Mouse (Mus musculus) lung, postnatal 14 days (tissue): Measurements from ENCODE around the gene Luc7l3.
"Not testable (repeated sequence)": the region's sequence is repeated elsewhere in the genome, so short reads cannot be mapped to it uniquely, and the experiment has no call there.

Source experiments
- DNase-seq: peaks from one replicate; pipeline ENCODE4 v3.0.0; 2021

Luc7l3 gene

GRCm38 (mm10) chr11:94290062-94290740 lies 31.6 kb downstream of the Luc7l3 start:
- DNase-seq = no peak

GRCm38 (mm10) chr11:94287105-94287504 lies 34.7 kb downstream of the Luc7l3 start:
- no peak for DNase-seq

GRCm38 (mm10) chr11:94285886-94286574 lies 35.8 kb downstream of the Luc7l3 start:
- peak; percentile 58 for DNase-seq

GRCm38 (mm10) chr11:94283536-94284099 lies 38.2 kb downstream of the Luc7l3 start:
- no peak for DNase-seq

GRCm38 (mm10) chr11:94282291-94282690 lies 39.5 kb downstream of the Luc7l3 start:
- no peak for DNase-seq

- DNase-seq = no peak
Observed at GRCm38 (mm10) chr11:94281199-94282181, 40.3 kb downstream of the Luc7l3 start, which contains the start of gene Gm21885. Gm21885 (plus strand) TSS chr11:94281873.

- DNase-seq = peak; percentile 90
Observed at GRCm38 (mm10) chr11:94276869-94277337, 44.9 kb downstream of the Luc7l3 start.

GRCm38 (mm10) chr11:94275686-94276085 lies 46.1 kb downstream of the Luc7l3 start:
- no peak for DNase-seq

GRCm38 (mm10) chr11:94275226-94275625 lies 46.6 kb downstream of the Luc7l3 start:
- DNase-seq = no peak

- no peak for DNase-seq
Observed at GRCm38 (mm10) chr11:94274206-94274867, 47.5 kb downstream of the Luc7l3 start.

- DNase-seq = no peak
Observed at GRCm38 (mm10) chr11:94272960-94273927, 48.5 kb downstream of the Luc7l3 start.

GRCm38 (mm10) chr11:94271015-94271414 lies 50.8 kb downstream of the Luc7l3 start:
- no peak for DNase-seq

GRCm38 (mm10) chr11:94269906-94270305 lies 51.9 kb downstream of the Luc7l3 start:
- DNase-seq = no peak

- no peak for DNase-seq
Observed at GRCm38 (mm10) chr11:94268761-94269160, 53.0 kb downstream of the Luc7l3 start.

GRCm38 (mm10) chr11:94266155-94266554 lies 55.6 kb downstream of the Luc7l3 start:
- DNase-seq = not testable (repeated sequence)

GRCm38 (mm10) chr11:94265134-94265785 lies 56.5 kb downstream of the Luc7l3 start:
- DNase-seq = peak; percentile 69

GRCm38 (mm10) chr11:94261585-94262370 lies 60.0 kb downstream of the Luc7l3 start:
- no peak for DNase-seq

GRCm38 (mm10) chr11:94259814-94260213 lies 62.0 kb downstream of the Luc7l3 start:
- no peak for DNase-seq

- DNase-seq = no peak
Observed at GRCm38 (mm10) chr11:94257987-94258386, 63.8 kb downstream of the Luc7l3 start.
